Mouse (Mus musculus) embryo, embryonic 11 days (tissue): ENCODE measurements around the gene Grk2.

Source experiments
- DNase-seq: peaks from one replicate; pipeline ENCODE4 v3.0.0-alpha.2; 2015

Grk2 gene

GRCm38 (mm10) chr19:4302936-4303639, 2.9 kb downstream of the Grk2 start:
- no peak for DNase-seq

DNA sequence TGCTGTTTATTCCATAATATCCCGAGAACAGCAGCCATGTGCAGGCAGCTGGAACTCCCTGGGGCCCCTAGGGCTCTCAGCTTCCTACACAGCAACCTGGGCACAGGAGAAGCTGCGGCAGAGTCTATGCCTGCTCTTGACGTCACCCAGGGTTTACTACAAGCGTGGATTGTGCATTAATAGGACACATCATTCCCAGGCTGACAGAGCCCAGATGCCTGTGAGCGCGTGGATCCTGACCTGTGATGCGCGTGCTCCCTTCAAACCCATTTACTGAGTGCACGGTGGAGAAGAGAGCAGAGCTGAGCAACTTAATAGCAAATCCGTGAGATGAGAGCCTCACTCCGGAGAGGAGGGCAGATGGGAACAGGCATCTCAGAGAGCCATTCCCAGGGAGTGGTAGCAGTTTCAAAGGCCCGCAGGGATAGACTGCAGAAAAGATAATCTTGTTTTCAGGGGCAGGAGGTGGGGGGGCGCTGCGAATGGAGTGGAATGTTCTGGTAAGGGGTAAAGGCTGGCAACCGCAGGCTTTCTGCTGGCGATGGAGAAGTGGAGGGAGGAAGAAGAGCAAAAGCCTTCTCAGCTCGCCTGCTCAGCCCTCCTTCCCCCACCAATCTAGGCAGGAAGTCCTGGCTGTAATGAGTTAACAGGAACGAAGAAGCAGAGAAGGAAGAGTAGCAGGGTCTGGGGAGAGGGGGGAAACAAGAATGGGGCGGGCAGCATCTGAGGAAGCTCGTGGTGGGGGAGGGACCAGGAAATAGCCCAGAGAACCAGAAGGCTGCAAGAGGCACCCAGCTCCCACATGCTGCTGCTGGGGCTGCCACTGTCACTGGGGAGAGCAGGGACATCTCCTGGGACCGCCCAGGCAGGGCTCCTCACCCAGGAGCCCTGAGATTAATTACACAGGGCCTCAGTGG, 4.0 kb downstream of the Grk2 start:
- peak; percentile 48 for DNase-seq

DNA sequence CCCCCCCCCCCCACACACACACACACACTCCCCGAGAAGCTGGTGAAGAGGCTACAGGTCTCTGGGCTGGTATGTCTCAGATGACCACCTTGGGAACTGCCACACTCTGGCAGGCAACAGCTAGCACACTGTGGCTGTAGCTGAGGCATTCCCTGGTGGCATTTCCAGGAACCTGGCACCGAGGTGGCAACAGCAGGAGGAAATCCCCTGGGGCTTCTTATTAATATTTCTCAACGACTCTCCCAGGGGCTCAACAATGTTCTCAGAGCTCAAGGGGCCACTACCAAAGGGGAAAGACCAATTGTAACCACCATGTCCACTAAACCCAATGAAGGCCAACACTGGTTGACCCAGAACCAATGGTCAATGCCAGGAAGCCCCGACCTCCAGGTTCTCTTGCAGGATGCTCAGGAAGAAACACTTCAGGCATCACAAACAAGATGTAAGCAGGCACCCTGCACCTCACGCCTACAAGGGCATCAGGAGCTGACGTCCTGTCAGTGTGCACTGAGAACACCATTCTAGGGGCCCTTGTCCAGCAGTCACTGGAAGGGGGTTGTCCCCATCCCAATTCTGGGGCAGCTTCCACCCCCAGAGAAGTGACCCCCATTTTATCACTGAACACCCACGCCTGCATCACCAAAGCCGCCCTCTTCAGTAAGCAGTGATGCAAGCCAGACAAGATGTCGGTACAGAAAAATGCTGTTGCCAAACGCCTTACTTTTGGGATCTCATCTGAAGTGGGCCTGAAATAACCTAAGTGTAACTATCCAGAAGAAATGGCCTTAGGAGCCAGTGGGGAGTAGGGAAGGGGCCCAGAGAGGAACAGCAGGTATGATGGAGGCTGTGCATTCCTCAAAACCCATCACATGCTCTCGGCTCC, 4.9 kb downstream of the Grk2 start:
- DNase-seq, result no peak

DNA sequence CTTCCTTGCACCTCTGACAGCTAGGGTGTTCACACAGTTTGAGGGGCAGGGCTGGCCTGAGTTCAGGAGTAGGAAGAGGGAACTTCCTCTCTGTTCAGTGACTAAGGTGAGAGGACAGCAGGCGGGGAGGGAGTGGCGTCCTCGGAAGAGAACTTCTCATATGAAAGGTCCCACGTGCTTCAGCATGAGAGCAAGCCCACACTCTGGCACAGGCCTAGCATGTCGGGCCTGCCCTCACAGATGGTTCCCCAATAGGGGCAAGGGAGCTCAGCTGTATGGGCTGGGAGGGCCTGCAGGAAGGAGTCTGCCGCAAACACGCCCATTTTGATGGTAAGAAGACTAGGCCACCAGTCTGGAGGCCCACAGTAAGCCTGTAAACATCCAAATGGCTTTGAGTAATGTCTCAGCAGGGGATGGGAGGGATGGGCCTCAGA, 5.7 kb downstream of the Grk2 start:
- no peak for DNase-seq

DNA sequence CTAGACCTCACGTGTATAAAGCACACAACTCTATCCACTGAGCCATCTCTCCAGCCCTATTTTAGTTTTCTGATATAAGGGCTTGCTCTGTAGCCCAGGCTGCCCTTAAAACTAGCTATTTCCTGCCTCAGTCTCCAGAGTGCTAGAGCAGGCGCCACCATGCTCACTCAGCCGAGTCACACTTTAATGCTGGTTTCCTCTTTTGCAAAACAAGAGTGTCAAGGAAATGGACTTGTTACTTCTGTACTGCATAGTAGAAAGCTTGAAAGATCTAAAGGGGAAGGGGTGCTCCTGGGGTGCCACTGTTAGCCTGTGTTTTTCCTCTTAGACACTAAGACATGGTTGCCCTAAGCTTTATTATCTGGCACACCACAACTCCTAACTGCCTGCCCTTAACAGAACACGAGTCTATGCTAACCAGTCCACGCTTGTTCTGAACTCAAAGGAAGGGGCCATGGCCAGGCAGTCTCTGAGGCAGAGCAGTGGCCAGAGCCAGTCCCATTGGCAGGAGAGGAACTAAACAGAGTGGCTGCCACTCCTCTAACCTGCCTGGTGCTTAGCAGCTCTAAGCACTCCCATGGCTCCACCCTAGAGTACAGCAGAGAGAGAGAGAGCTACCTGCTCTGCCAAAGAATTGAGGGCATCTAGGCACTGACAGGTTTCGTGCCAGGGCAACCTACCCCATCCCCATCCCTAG, 6.3 kb downstream of the Grk2 start:
- no peak for DNase-seq

- DNase-seq, result no peak
Observed at GRCm38 (mm10) chr19:4299126-4299525, 6.9 kb downstream of the Grk2 start.

GRCm38 (mm10) chr19:4298322-4299121, 7.5 kb downstream of the Grk2 start:
- no peak for DNase-seq

GRCm38 (mm10) chr19:4297851-4298250, 8.2 kb downstream of the Grk2 start:
- no peak for DNase-seq

DNA sequence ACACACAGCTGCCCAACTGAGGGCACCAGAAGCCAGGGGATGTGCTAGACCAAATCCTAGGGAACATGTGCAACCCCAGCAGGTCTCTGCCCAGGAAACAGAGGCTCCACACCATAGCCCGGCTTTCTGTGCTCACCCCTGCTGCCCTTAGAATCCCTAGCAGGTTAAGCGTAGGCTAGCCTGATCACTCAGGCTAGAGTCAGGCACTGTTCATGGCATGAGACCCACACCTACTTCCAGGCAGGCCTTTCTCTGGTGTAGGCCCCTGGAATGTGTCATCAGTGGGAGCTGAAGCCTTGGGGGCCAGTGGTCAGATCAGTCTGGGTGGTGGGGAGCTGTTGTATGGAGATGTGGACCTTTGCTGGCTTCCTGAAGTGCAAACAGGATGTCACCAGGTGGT, 9.4 kb downstream of the Grk2 start:
- no peak for DNase-seq

GRCm38 (mm10) chr19:4295391-4295790, 10.6 kb downstream of the Grk2 start:
- no peak for DNase-seq

DNA sequence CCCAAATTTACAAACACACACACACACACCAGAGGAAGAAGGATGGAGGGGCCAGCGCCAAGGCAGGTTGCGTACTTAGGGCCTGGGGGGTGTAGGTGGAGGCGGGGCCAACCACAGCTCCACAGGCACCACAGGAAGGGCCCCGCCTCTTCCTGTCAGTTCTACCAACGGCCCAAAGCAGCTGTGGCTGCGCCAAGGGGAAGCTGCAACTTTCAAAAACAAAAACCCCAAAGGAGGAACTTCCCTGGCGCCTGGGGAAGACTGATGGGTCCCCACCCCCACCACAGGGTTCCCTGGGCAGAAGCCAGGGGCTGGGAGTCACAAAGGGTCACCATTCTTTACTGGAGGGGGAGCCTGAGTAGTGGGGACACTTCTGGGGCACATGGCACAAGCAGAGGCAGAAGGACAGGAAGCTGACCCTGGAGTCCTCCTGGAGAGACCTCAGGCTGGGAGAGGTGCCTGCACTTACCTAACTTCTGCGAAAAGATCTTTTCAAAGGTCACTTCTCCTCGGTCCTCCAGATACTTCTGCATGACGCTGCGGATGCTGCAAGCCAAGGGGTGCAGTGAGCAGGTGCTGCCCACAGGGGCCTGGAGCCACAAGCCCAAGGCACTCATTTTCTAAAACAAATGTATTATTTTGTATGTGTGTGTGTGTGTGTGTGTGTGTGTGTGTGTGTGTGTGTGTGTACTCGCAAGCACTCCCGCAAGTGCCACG, 11.5 kb downstream of the Grk2 start:
- no peak for DNase-seq

- no peak for DNase-seq
Observed at GRCm38 (mm10) chr19:4291161-4291560, 14.9 kb downstream of the Grk2 start.

DNA sequence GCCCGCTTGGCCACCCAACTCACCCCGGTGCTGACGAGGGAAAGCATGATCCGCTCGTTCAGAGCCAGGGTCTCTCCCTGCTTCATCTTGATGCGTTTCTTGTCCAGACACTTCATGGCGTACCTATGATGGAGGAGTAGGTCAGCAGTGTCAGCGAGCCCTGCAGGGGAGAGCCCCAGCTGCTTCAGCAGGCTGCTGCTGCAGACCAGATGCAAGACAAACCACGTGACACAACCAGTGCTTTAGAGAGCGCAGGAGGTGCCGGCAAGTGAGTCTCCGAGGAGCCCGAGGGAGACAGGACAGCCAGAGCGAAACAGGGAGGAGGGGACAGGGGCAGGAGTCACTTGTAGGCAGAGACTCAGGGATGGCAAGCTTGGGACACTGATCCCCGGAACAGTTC, 15.3 kb downstream of the Grk2 start:
- no peak for DNase-seq

- no peak for DNase-seq
Observed at GRCm38 (mm10) chr19:4283653-4284052, 22.4 kb downstream of the Grk2 start.

- peak; percentile 93 for DNase-seq
Observed at GRCm38 (mm10) chr19:4282898-4283553, 23.0 kb downstream of the Grk2 start, which contains the start of gene Ankrd13d. Gene Ankrd13d (minus strand): TSS chr19:4283137.

- no peak for DNase-seq
Observed at GRCm38 (mm10) chr19:4280425-4280824, 25.6 kb downstream of the Grk2 start.

GRCm38 (mm10) chr19:4279487-4279886, 26.5 kb downstream of the Grk2 start:
- no peak for DNase-seq

DNA sequence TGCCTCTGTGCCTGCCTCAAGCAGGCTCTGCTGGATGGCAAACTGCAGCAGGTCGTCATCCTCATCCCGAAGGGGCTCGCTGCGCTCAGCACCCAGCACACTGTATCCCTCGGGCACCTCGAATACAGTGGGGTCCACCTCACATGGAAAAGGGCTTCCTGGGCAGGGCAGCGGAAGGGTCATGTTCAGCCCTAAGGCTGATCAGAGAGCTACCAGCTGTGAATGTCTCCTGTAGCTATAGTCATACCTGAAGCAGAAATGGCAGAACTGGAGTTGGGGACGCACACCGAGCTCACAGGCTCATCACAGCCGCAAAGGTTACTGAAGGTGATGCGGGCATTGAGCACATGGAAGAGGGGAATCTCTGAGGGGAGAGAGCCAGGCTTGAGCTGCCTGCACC, 35.0 kb downstream of the Grk2 start:
- DNase-seq, result no peak

DNA sequence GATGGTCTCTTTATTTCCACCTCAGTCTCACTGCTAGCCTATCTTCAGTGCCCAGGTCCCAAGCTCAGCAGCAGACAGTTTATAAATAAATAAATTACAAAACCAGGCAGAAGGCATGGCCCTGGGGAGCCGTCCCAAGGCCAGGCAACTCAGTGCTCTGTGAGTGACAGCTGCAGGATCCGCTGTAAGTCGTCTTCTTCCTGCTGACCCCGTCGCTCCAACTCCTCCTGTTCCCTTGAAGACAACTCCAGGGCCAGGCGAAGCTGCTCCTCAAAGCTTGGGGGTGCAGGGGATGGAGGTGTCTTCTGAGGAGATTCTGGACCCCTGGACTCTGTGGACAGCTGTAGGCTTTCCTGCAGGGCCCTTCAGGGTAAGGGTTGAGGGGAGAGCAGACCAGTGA, 35.8 kb downstream of the Grk2 start:
- DNase-seq, result no peak
